Mouse (Mus musculus) small intestine, adult 2 months (tissue): Measurements from ENCODE around the gene Gadd45a. TPM values are rescaled to one million over a fixed set of nuclear protein-coding genes. Genes with fewer than 3 reads are reported as not detected.
A peak's percentile ranks its signal among the peaks of the same experiment; 100 is the strongest.

Experiments used
- H3K27ac ChIP-seq: fragments of 200-500 bp; 2 replicates; pipeline ENCODE4 v1.5.1; 2012; ENCODE audit warnings: low read depth, low read length, control low read depth, inconsistent platforms; ENCODE audit not compliant: insufficient read depth
- H3K27me3 ChIP-seq: fragments of 200-500 bp; 2 replicates; pipeline ENCODE4 v1.6.1; 2012; ENCODE audit warnings: mild to moderate bottlenecking, moderate library complexity, low read length, inconsistent platforms; ENCODE audit not compliant: control insufficient read depth, insufficient read depth
- H3K36me3 ChIP-seq: fragments of 200-500 bp; 2 replicates; pipeline ENCODE4 v1.6.1; 2012; ENCODE audit warnings: mild to moderate bottlenecking, low read length, control low read depth, inconsistent platforms; ENCODE audit not compliant: control insufficient read depth, insufficient read depth
- H3K4me1 ChIP-seq: fragments of 200-500 bp; 2 replicates; pipeline ENCODE4 v1.6.1; 2012; ENCODE audit warnings: low read length, inconsistent platforms, mixed read lengths; ENCODE audit not compliant: control insufficient read depth, insufficient read depth, insufficient read length
- H3K4me3 ChIP-seq: fragments of 200-500 bp; 2 replicates; pipeline ENCODE4 v1.5.1; 2012; ENCODE audit warnings: low read depth, mild to moderate bottlenecking, control low read depth, inconsistent platforms, low read length, moderate library complexity
- CTCF ChIP-seq: fragments of 200-500 bp; IDR thresholded peaks from 2 replicates; pipeline ENCODE4 v1.5.1; 2012; ENCODE audit warnings: low read depth, mild to moderate bottlenecking, control low read depth, inconsistent platforms, low read length, moderate library complexity, mixed read lengths; ENCODE audit not compliant: insufficient replicate concordance, insufficient read length; ENCODE audit errors: extremely low read depth
- POLR2A ChIP-seq: fragments of 200-500 bp; IDR thresholded peaks from 2 replicates; pipeline ENCODE4 v1.6.1; 2012; ENCODE audit warnings: low read depth, mild to moderate bottlenecking, control low read depth, inconsistent platforms, low read length, moderate library complexity
- WGBS: fragments of 180-500 bp; shearing (Covaris S2); methylation state at CpG from one replicate; pipeline ENCODE4 v1.1.7; 2018; 5-methylcytosine and 5-hydroxymethylcytosine counted together
- polyA plus RNA-seq: library from polyadenylated mRNA; depleted of rRNA; stranded (reverse); fragments of >200 nt; gene quantifications from 2 replicates; pipeline ENCODE4 v1.2.3, GENCODE M21; 2012

The Gadd45a gene
- polyA plus RNA-seq, 1 experiment = 209 TPM

GRCm38 (mm10) chr6:67010370-67011216 is 26.7 kb downstream of the Gadd45a start:
- Histone ChIP-seq H3K4me3 (no peak overlapping the region), H3K36me3 (no peaks in the 10 kb centered on the region), H3K27me3 (no peaks in the 10 kb centered on the region), H3K27ac (no peak overlapping the region), H3K4me1 (peaks cover 24% of the 10 kb centered on the region; the same call in 1 of the 2 replicates)
- 79% methylated on average over 7 of the region's 7 CpGs for WGBS
- no peak for TF ChIP-seq POLR2A

GRCm38 (mm10) chr6:67009888-67010287 is 27.4 kb downstream of the Gadd45a start:
- no peaks in the 10 kb centered on the region for H3K36me3 ChIP-seq
- TF ChIP-seq POLR2A (no peak), CTCF (no peak)
- H3K27ac ChIP-seq = no peak overlapping the region
- no peak overlapping the region for H3K4me3 ChIP-seq
- 80% methylated on average over 3 of the region's 3 CpGs for WGBS
- H3K4me1 ChIP-seq = peaks cover 19% of the 10 kb centered on the region; the same call in 1 of the 2 replicates
- H3K27me3 ChIP-seq = no peaks in the 10 kb centered on the region

- Histone ChIP-seq H3K27me3 (no peaks in the 10 kb centered on the region), H3K4me1 (peaks cover 13% of the 10 kb centered on the region; the same call in 1 of the 2 replicates), H3K36me3 (peaks cover 3% of the 10 kb centered on the region; the same call in 1 of the 2 replicates), H3K27ac (peak overlapping the region; percentile 61; the same call in 1 of the 2 replicates), H3K4me3 (no peak overlapping the region)
- TF ChIP-seq CTCF = no peak
- no peak for TF ChIP-seq POLR2A
Observed at GRCm38 (mm10) chr6:66999800-67000199, 37.5 kb downstream of the Gadd45a start.

- peaks cover 3% of the 10 kb centered on the region; the same call in 1 of the 2 replicates for H3K36me3 ChIP-seq
- H3K4me3 ChIP-seq = no peak overlapping the region
- 45% methylated on average over 2 of the region's 2 CpGs for WGBS
- TF ChIP-seq POLR2A (no peak), CTCF (no peak)
- H3K27ac ChIP-seq = 0 out of 2 replicates have a peak overlapping the region, but pooled peaks have one; percentile 1
- no peaks in the 10 kb centered on the region for H3K27me3 ChIP-seq
- H3K4me1 ChIP-seq = peaks cover 13% of the 10 kb centered on the region; the same call in 1 of the 2 replicates
Observed at GRCm38 (mm10) chr6:66998645-66999044, 38.6 kb downstream of the Gadd45a start.

DNA sequence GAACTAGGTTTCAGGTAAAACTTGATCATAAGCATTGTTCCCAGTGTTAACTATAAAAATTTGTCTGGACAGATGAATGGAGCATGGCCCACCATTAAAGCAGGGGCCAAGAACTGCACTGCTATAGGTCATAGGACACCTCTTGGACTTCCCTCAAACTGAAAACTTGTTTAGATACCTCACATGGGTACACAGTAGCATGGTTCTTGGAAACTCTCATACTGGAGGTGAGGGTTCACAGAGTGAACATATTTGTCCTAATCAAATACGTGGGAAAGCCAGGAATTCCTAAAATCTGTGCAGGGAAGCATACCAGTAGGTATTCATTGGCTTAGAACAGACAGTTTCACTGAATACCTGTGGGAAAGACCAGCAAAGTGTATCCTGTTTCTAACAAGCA is 41.0 kb downstream of the Gadd45a start:
- TF ChIP-seq CTCF = no peak
- no peak for TF ChIP-seq POLR2A

GRCm38 (mm10) chr6:66995825-66996224 is 41.4 kb downstream of the Gadd45a start:
- 92% methylated on average over 1 of the region's 1 CpGs for WGBS
- Histone ChIP-seq H3K27me3 (no peaks in the 10 kb centered on the region), H3K4me1 (peaks cover 13% of the 10 kb centered on the region; the same call in 1 of the 2 replicates), H3K4me3 (no peak overlapping the region), H3K36me3 (peaks cover 3% of the 10 kb centered on the region; the same call in 1 of the 2 replicates), H3K27ac (no peak overlapping the region)
- TF ChIP-seq CTCF (no peak), POLR2A (no peak)

More for the DNA sequence above, 41.0 kb downstream of the Gadd45a start:
- H3K27ac ChIP-seq = no peak overlapping the region
- H3K27me3 ChIP-seq = no peaks in the 10 kb centered on the region
- peaks cover 3% of the 10 kb centered on the region; the same call in 1 of the 2 replicates for H3K36me3 ChIP-seq
- H3K4me1 ChIP-seq = peaks cover 13% of the 10 kb centered on the region; the same call in 1 of the 2 replicates
- 91% methylated on average over 1 of the region's 1 CpGs for WGBS
- no peak overlapping the region for H3K4me3 ChIP-seq

GRCm38 (mm10) chr6:66994981-66995380 is 42.3 kb downstream of the Gadd45a start:
- WGBS = 98% methylated on average over 8 of the region's 8 CpGs
- TF ChIP-seq CTCF = no peak
- TF ChIP-seq POLR2A = no peak
- Histone ChIP-seq H3K36me3 (peaks cover 3% of the 10 kb centered on the region; the same call in 1 of the 2 replicates), H3K27me3 (no peaks in the 10 kb centered on the region), H3K4me3 (no peak overlapping the region), H3K27ac (no peak overlapping the region), H3K4me1 (peaks cover 13% of the 10 kb centered on the region; the same call in 1 of the 2 replicates)
